Mouse (Mus musculus): ENCODE data around the gene Srebf1.

Srebf1 gene

GRCm38 (mm10) chr11:60202710-60203638 lies 19.4 kb downstream of the Srebf1 start:
- no peak for DNase-seq

- DNase-seq = no peak
Measured at GRCm38 (mm10) chr11:60200384-60200783, 22.0 kb downstream of the Srebf1 start.

GRCm38 (mm10) chr11:60199702-60200184 lies 22.6 kb downstream of the Srebf1 start:
- DNase-seq = peak; percentile 89 to 94

- peak in 1 of 2 experiments; percentile 20 for DNase-seq
Measured at GRCm38 (mm10) chr11:60198651-60199050, 23.7 kb downstream of the Srebf1 start.

DNA sequence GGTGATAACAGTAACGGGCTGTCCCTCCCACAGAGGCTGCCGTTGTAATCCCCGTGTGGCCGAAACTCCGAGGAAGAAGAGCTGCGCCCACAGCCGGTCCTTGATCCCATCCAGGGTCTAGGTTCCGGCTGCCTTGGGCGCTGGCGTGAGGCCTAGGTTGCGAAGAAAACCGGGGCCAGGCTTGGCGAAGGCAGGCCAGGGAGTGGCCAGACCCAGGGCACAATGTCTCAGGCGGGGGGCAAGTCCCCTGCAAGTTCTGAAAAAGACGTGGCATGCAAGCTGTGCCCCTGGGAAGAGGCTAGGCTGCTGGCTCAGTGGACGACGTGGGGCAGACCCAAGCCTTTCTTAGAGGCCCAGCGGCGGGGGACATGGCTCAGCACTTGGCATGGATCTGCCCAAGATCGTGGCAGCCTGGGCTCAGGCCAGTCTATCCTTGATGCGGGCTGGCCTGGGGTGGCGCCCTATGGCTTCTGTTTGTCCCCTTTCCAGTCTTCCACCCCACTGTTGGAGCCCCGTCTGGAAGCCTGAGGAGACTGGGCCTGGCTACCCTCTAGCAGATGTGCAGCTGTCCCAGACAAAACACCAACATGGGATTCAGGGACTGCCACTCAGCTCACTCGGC lies 24.3 kb downstream of the Srebf1 start:
- DNase-seq = peak in 1 of 2 experiments; percentile 37

GRCm38 (mm10) chr11:60196344-60196743 lies 26.0 kb downstream of the Srebf1 start:
- peak in 1 of 2 experiments; percentile 11 for DNase-seq

- DNase-seq = peak in 1 of 2 experiments; percentile 31
Measured at GRCm38 (mm10) chr11:60195108-60195507, 27.3 kb downstream of the Srebf1 start.

DNA sequence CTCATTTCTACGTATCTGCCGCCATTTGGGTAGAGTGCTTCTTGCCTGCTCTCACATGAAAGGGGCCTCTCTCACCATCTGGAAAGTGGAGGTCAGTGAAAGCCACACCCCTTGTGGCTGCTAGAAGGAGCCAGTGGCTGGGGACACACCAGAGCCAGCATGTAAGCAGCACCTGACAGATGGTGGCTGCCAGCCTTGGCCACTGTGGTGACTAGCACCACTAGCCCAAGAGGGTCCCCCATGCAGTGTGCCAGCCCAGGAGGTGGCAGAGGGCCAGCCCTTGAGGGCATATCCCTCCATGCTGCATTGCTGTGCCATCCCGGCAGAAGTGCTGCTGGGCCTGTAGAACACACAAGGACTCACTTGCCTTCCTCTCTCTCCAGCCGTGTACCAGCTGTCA lies 28.8 kb downstream of the Srebf1 start:
- DNase-seq = peak in 1 of 2 experiments; percentile 23

- no peak for DNase-seq
Measured at GRCm38 (mm10) chr11:60192534-60192933, 29.8 kb downstream of the Srebf1 start.

DNA sequence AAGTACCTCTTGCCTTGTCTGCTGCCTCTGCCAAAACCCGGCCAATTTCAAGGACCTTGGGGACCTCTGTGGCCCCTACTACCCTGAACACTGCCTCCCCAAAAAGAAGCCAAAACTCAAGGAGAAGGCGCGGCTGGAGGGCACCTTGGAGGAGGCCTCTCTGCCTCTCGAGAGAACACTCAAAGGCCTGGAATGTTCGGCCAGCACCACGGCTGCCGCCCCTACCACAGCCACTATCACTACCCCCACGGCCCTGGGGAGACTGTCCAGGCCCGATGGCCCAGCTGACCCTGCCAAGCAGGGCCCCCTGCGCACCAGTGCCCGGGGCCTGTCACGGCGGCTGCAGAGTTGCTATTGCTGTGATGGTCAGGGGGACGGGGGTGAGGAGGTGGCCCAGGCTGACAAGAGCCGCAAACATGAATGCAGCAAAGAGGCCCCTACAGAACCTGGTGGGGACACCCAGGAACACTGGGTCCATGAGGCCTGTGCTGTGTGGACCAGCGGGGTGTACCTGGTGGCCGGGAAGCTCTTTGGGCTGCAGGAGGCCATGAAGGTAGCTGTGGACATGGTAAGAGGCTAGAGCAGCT lies 32.2 kb downstream of the Srebf1 start:
- DNase-seq = peak in 1 of 2 experiments; percentile 17

- peak in 1 of 2 experiments; percentile 10 for DNase-seq
Measured at GRCm38 (mm10) chr11:60189501-60190040, 32.8 kb downstream of the Srebf1 start.

DNA sequence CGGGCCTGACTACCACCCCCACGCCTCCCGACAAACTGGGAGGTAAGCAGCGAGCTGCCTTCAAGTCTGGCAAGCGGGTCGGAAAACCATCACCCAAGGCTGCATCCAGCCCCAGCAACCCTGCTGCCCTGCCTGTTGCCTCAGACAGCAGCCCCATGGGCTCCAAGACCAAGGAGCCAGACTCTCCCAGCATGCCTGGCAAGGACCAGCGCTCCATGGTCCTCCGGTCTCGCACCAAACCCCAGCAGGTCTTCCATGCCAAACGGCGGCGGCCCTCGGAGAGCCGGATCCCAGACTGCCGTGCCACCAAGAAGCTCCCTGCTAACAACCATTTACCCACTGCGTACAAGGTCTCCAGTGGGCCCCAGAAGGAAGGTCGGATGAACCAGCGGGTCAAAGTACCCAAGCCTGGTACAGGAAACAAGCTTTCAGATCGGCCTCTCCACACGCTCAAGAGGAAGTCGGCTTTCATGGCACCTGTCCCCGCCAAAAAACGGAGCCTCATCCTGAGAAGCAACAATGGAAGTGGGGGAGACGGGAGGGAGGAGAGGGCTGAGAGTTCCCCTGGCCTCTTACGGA lies 34.0 kb downstream of the Srebf1 start:
- no peak for DNase-seq

DNA sequence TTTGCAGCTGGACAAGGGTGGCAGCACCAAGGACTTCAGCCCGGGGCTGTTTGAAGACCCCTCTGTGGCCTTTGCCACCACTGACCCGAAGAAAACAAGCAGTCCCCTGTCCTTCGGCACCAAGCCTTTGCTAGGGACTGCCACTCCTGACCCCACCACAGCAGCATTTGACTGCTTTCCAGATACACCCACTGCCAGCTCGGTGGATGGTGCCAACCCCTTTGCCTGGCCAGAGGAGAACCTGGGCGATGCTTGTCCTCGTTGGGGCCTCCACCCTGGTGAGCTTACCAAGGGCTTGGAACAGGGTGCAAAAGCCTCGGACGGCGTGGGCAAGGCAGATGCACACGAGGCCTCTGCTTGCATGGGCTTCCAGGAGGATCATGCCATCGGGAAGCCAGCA lies 35.3 kb downstream of the Srebf1 start:
- no peak for DNase-seq

DNA sequence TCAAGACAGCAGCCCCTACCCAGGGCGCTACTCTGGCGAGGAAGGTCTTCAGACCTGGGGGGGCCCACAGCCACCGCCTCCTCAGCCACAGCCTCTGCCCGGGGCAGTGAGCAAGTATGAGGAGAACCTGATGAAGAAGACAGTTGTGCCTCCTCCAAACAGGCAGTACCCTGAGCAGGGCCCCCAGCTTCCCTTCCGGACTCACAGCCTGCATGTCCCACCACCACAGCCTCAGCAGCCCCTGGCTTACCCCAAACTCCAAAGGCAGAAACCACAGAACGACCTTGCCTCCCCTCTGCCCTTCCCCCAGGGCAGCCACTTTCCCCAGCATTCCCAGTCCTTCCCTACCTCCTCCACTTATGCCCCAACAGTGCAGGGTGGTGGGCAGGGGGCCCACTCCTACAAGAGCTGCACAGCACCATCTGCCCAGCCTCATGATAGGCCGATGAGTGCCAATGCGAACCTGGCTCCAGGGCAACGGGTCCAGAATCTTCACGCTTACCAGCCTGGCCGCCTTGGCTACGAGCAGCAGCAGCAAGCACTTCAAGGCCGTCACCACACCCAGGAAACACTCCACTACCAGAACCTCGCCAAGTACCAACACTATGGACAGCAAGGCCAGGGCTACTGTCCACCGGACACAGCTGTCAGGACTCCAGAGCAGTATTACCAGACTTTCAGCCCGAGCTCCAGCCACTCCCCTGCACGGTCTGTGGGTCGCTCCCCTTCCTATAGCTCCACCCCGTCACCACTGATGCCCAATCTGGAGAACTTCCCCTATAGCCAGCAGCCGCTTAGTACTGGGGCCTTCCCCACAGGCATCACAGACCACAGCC lies 36.8 kb downstream of the Srebf1 start:
- DNase-seq = peak in 1 of 2 experiments; percentile 38

GRCm38 (mm10) chr11:60184346-60185325 lies 37.7 kb downstream of the Srebf1 start:
- no peak for DNase-seq

DNA sequence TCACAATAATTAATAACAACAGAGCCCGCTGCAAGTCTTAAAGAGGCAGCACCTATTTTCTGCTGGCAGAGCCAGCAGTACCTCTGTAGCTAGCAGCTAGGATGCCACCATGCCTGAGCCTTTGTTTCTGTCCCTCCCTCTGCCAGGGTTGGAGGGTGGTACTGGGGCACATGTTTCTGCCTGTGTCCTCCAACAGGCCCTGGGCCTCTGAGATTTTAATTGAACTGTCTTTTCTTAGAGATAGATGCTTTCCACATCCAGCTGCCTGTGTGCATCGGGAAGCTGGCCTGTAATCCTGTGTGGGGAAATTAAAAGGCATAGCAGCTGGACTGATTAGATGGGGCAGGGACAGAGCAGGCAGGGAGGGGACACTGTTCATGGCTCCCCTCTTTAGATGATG lies 39.6 kb downstream of the Srebf1 start:
- no peak for DNase-seq

- DNase-seq = no peak
Measured at GRCm38 (mm10) chr11:60182116-60182670, 40.2 kb downstream of the Srebf1 start.

GRCm38 (mm10) chr11:60178506-60178905 lies 43.9 kb downstream of the Srebf1 start:
- DNase-seq = no peak

DNA sequence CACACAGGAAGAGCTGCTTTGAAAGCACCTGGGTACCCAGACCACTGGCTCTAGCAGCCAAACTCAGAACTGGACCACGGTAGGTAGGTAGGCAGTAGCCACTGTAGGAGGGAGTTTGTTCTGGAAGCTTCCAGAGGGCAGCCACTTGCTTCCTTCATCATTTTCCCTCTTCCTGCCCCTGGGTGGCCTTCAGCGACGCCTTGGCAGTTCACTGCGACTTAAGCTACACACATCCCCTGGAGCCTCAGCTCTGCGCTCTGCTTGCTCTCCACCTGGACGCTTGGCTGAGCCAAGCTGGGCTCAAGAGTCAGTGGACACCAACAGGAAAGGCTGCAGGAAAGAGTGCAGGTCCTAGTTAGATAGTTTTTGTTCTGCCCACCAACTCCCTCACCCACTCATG lies 44.4 kb downstream of the Srebf1 start:
- DNase-seq = no peak
